20 mouse cellular contexts compared by ENCODE assay signal in the genomic region with DNA sequence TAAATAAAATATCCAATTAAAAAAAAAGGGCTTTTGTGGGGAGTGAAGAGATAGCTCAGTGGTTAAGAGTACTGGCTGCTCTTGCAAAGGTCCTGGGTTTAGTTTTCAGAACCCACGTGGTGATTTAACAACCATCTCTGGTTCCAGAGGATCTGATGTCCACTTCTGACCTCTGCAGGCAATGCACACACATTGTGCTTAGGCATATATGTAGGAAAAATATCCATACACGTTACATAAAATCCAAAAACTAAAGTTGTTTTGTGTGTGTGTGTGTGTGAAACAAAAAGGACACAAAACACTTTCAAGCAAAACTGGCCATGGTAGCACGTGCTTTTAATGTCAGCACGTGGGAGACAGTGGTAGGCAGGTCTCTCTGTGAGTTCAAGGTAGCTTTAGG. TPM values are rescaled to one million over a fixed set of nuclear protein-coding genes. Genes with fewer than 3 reads are reported as not detected.
DNase-seq lines count a peak whose midpoint lies in the region; ATAC-seq and TF ChIP-seq lines count a peak whose summit lies in the region.
"Had no signal": no experiment of that assay in that cellular context is flagged by ENCODE, and none has a peak within 500 bp of the region (broad histone marks: within the 10 kb centered on the region; RNA-seq: fewer than 3 reads in every experiment).

No protein-coding gene starts in this region.

- H3K9ac ChIP-seq in intestine, postnatal 0 days (ENCODE audit: low read depth, low read length): no peak overlapping the region
- no peak overlapping the region for H3K9ac ChIP-seq in intestine, embryonic 15.5 days
- no peak overlapping the region for H3K9ac ChIP-seq in midbrain, postnatal 0 days (replicated peaks; ENCODE audit: low read length, poor library complexity, severe bottlenecking)
- no peak overlapping the region for H3K9ac ChIP-seq in midbrain, embryonic 11.5 days (ENCODE audit: low read length)
- no peak overlapping the region for H3K9ac ChIP-seq in stomach, postnatal 0 days (ENCODE audit: low read length)
- H3K9ac ChIP-seq: embryonic facial prominence, embryonic 12.5 days; forebrain, embryonic 12.5 days; heart, embryonic 12.5 days had no signal

- peak; percentile 39 for TF ChIP-seq CTCF in intestine, postnatal 0 days (IDR thresholded peaks at IDR 0.05; ENCODE audit: low read depth)
- TF ChIP-seq CTCF in midbrain, postnatal 0 days (IDR thresholded peaks at IDR 0.05): peak; percentile 21; the same call in 1 of the 2 replicates
- TF ChIP-seq CTCF in stomach, postnatal 0 days (IDR thresholded peaks at IDR 0.05; ENCODE audit: low read depth): peak; percentile 31

- no peak for TF ChIP-seq EP300 in stomach, postnatal 0 days (optimal IDR thresholded peaks at IDR 0.05)

- no peaks in the 10 kb centered on the region for H3K27me3 ChIP-seq in intestine, postnatal 0 days (replicated peaks; ENCODE audit: control insufficient read depth, insufficient read depth, low read length)
- H3K27me3 ChIP-seq in intestine, embryonic 15.5 days (replicated peaks): 0 out of 2 replicates have a peak, but pooled peaks cover 2% of the 10 kb centered on the region
- H3K27me3 ChIP-seq in midbrain, postnatal 0 days (ENCODE audit: insufficient read depth, low read length): no peaks in the 10 kb centered on the region
- H3K27me3 ChIP-seq in midbrain, embryonic 11.5 days (ENCODE audit: control insufficient read depth, insufficient read depth, low read length): no peaks in the 10 kb centered on the region
- no peaks in the 10 kb centered on the region for H3K27me3 ChIP-seq in stomach, postnatal 0 days (ENCODE audit: control insufficient read depth, insufficient read depth, low read length)
- H3K27me3 ChIP-seq: embryonic facial prominence, embryonic 12.5 days; forebrain, embryonic 12.5 days; heart, embryonic 12.5 days had no signal

- no peaks in the 10 kb centered on the region for H3K9me3 ChIP-seq in intestine, postnatal 0 days (ENCODE audit: control insufficient read depth)
- H3K9me3 ChIP-seq in intestine, embryonic 15.5 days: no peaks in the 10 kb centered on the region
- H3K9me3 ChIP-seq in midbrain, postnatal 0 days (ENCODE audit: low read length): no peaks in the 10 kb centered on the region
- H3K9me3 ChIP-seq in midbrain, embryonic 11.5 days (ENCODE audit: control insufficient read depth, low read length): no peaks in the 10 kb centered on the region
- H3K9me3 ChIP-seq in stomach, postnatal 0 days (ENCODE audit: control insufficient read depth, low read length): no peaks in the 10 kb centered on the region
- H3K9me3 ChIP-seq: embryonic facial prominence, embryonic 12.5 days; forebrain, embryonic 12.5 days; heart, embryonic 12.5 days; hindbrain, embryonic 10.5 days had no signal

- H3K36me3 ChIP-seq in intestine, postnatal 0 days (ENCODE audit: control insufficient read depth, insufficient read depth): no peaks in the 10 kb centered on the region
- no peaks in the 10 kb centered on the region for H3K36me3 ChIP-seq in intestine, embryonic 15.5 days
- no peaks in the 10 kb centered on the region for H3K36me3 ChIP-seq in midbrain, postnatal 0 days (ENCODE audit: insufficient read depth, low read length)
- no peaks in the 10 kb centered on the region for H3K36me3 ChIP-seq in midbrain, embryonic 11.5 days (ENCODE audit: control insufficient read depth, insufficient read depth, low read length)
- no peaks in the 10 kb centered on the region for H3K36me3 ChIP-seq in stomach, postnatal 0 days (ENCODE audit: control insufficient read depth, insufficient read depth, low read length)
- H3K36me3 ChIP-seq: embryonic facial prominence, embryonic 12.5 days; forebrain, embryonic 12.5 days; hindbrain, embryonic 10.5 days had no signal

- WGBS in intestine, postnatal 0 days: 76% methylated on average over 4 of the region's 4 CpGs
- 65% methylated on average over 4 of the region's 4 CpGs for WGBS in intestine, embryonic 15.5 days
- WGBS in midbrain, postnatal 0 days: 74% methylated on average over 4 of the region's 4 CpGs
- 79% methylated on average over 4 of the region's 4 CpGs for WGBS in midbrain, embryonic 11.5 days
- WGBS in stomach, postnatal 0 days: 75% methylated on average over 4 of the region's 4 CpGs

- H3K27ac ChIP-seq in intestine, postnatal 0 days (ENCODE audit: low read depth, low read length): no peak overlapping the region
- no peak overlapping the region for H3K27ac ChIP-seq in intestine, embryonic 15.5 days
- no peak overlapping the region for H3K27ac ChIP-seq in midbrain, postnatal 0 days (ENCODE audit: low read depth, low read length)
- no peak overlapping the region for H3K27ac ChIP-seq in midbrain, embryonic 11.5 days (ENCODE audit: low read depth, low read length)
- H3K27ac ChIP-seq in stomach, postnatal 0 days (replicated peaks): no peak overlapping the region
- H3K27ac ChIP-seq: embryonic facial prominence, embryonic 12.5 days; forebrain, embryonic 12.5 days; hindbrain, embryonic 14.5 days had no signal

- no peaks in the 10 kb centered on the region for H3K4me1 ChIP-seq in intestine, postnatal 0 days (replicated peaks; ENCODE audit: control insufficient read depth, insufficient read depth, low read length)
- peaks cover 7% of the 10 kb centered on the region; the same call in 1 of the 2 replicates for H3K4me1 ChIP-seq in intestine, embryonic 15.5 days (replicated peaks)
- H3K4me1 ChIP-seq in midbrain, postnatal 0 days (ENCODE audit: insufficient read depth, low read length): peaks cover 5% of the 10 kb centered on the region; the same call in 1 of the 2 replicates
- H3K4me1 ChIP-seq in midbrain, embryonic 11.5 days (ENCODE audit: control insufficient read depth, insufficient read depth, low read length): peaks cover 10% of the 10 kb centered on the region
- H3K4me1 ChIP-seq in stomach, postnatal 0 days (replicated peaks; ENCODE audit: control insufficient read depth, insufficient read depth): no peaks in the 10 kb centered on the region
- H3K4me1 ChIP-seq: heart, embryonic 12.5 days had no signal

- ATAC-seq in intestine, postnatal 0 days: no peak
- ATAC-seq in intestine, embryonic 15.5 days: no peak
- no peak for ATAC-seq in midbrain, postnatal 0 days (ENCODE audit: low FRiP score)
- no peak for ATAC-seq in midbrain, embryonic 11.5 days (ENCODE audit: low FRiP score)
- ATAC-seq in stomach, postnatal 0 days (ENCODE audit: low FRiP score, low TSS enrichment): no peak

- DNase-seq in midbrain, postnatal 0 days (ENCODE audit: low spot score): no peak
- DNase-seq in midbrain, embryonic 11.5 days (ENCODE audit: low spot score, missing footprints): no peak
- peak; percentile 16 for DNase-seq in MN1 (ENCODE audit: low spot score)
- no peak for DNase-seq in stomach, postnatal 0 days (ENCODE audit: low spot score)
- no peak for DNase-seq in spleen, postnatal 14 days (ENCODE audit: low spot score in 2 of 2)
- DNase-seq in adrenal gland, adult (ENCODE audit: inconsistent age in 2 of 2, low spot score in 1 of 2): no peak
- DNase-seq: adrenal gland, postnatal 14 days; B cell, adult 2 months; cerebellum, adult 11-12 months; cerebellum, adult 9-10 months; cerebellum, postnatal 25 days; gastrocnemius, postnatal 10 days had no signal

- H3K4me2 ChIP-seq in intestine, postnatal 0 days (replicated peaks; ENCODE audit: low read depth): no peak overlapping the region
- no peak overlapping the region for H3K4me2 ChIP-seq in intestine, embryonic 15.5 days (replicated peaks)
- H3K4me2 ChIP-seq in midbrain, postnatal 0 days (ENCODE audit: low read depth, low read length, poor library complexity, severe bottlenecking): no peak overlapping the region
- H3K4me2 ChIP-seq in midbrain, embryonic 11.5 days: no peak overlapping the region
- no peak overlapping the region for H3K4me2 ChIP-seq in stomach, postnatal 0 days (replicated peaks; ENCODE audit: low read depth)

- H3K4me3 ChIP-seq in intestine, postnatal 0 days (ENCODE audit: low read depth, low read length): no peak overlapping the region
- no peak overlapping the region for H3K4me3 ChIP-seq in intestine, embryonic 15.5 days (replicated peaks)
- no peak overlapping the region for H3K4me3 ChIP-seq in midbrain, postnatal 0 days (ENCODE audit: low read depth, low read length)
- H3K4me3 ChIP-seq in midbrain, embryonic 11.5 days (ENCODE audit: low read depth, low read length): no peak overlapping the region
- no peak overlapping the region for H3K4me3 ChIP-seq in stomach, postnatal 0 days (ENCODE audit: low read depth, low read length)

RNA-seq across cellular contexts. Expression of gene Pigk, which starts 0.9 kb away (rescaled TPM):
- 33.7 and 35.5 TPM in 2 replicates for polyA plus RNA-seq in intestine, postnatal 0 days (2015; fragmentation: Nextera tagmentation; extraction: Ambion mirVana)
- 36.6 and 42.6 TPM in 2 replicates for polyA plus RNA-seq in intestine, embryonic 15.5 days (2015; fragmentation: Nextera tagmentation; extraction: Ambion mirVana)
- total RNA-seq in midbrain, postnatal 0 days (2014; rRNA removed): 44.1 and 46.1 TPM in 2 replicates
- 61.8 and 66.7 TPM in 2 replicates for polyA plus RNA-seq in midbrain, postnatal 0 days (2015; fragmentation: Nextera tagmentation; extraction: Ambion mirVana)
- 40.5 and 44.3 TPM in 2 replicates for polyA plus RNA-seq in midbrain, embryonic 11.5 days (2014; fragmentation: Nextera tagmentation; extraction: Ambion mirVana)
- 36.8 and 40.9 TPM in 2 replicates for polyA plus RNA-seq in stomach, postnatal 0 days (2015; fragmentation: Nextera tagmentation; extraction: Ambion mirVana)

RNA-seq across cellular contexts. Expression of gene Ak5, which starts 44.8 kb away (rescaled TPM):
- polyA plus RNA-seq in intestine, postnatal 0 days (2015; fragmentation: Nextera tagmentation; extraction: Ambion mirVana): 0.18 and 0.33 TPM in 2 replicates
- polyA plus RNA-seq in intestine, embryonic 15.5 days (2015; fragmentation: Nextera tagmentation; extraction: Ambion mirVana): 1.7 and 2.4 TPM in 2 replicates
- total RNA-seq in midbrain, postnatal 0 days (2014; rRNA removed): 14.0 and 16.5 TPM in 2 replicates
- 20.5 and 22.3 TPM in 2 replicates for polyA plus RNA-seq in midbrain, postnatal 0 days (2015; fragmentation: Nextera tagmentation; extraction: Ambion mirVana)
- 0.33 and 0.70 TPM in 2 replicates for polyA plus RNA-seq in midbrain, embryonic 11.5 days (2014; fragmentation: Nextera tagmentation; extraction: Ambion mirVana)
- 0.92 and 1.9 TPM in 2 replicates for polyA plus RNA-seq in stomach, postnatal 0 days (2015; fragmentation: Nextera tagmentation; extraction: Ambion mirVana)
- total RNA-seq: heart, postnatal 25 days had no signal
